Mouse (Mus musculus) forebrain, embryonic 10.5 days (tissue): ENCODE data around the gene Cntn5. TPM values are rescaled to one million over a fixed set of nuclear protein-coding genes. Genes with fewer than 3 reads are reported as not detected.
A peak's percentile ranks its signal among the peaks of the same experiment; 100 is the strongest.

Experiments used
- DNase-seq: peaks from one replicate; pipeline ENCODE4 v3.0.0-alpha.2; 2017; ENCODE audit warnings: low spot score; ENCODE audit errors: extremely low spot score
- H3K27ac ChIP-seq: fragments of 300-500 bp; sonication (generic); 2 replicates; pipeline ENCODE4 v1.5.1; 2016; ENCODE audit warnings: mild to moderate bottlenecking
- H3K27me3 ChIP-seq: fragments of 300-500 bp; sonication (generic); 2 replicates; pipeline ENCODE4 v1.6.1; 2016; ENCODE audit warnings: mild to moderate bottlenecking; ENCODE audit not compliant: poor library complexity, severe bottlenecking
- H3K36me3 ChIP-seq: fragments of 300-500 bp; sonication (generic); replicated peaks from 2 replicates; pipeline ENCODE4 v1.6.1; 2016; ENCODE audit warnings: mild to moderate bottlenecking, moderate library complexity
- H3K4me1 ChIP-seq: fragments of 300-500 bp; sonication (generic); 2 replicates; pipeline ENCODE4 v1.6.1; 2016
- H3K4me3 ChIP-seq: fragments of 300-500 bp; sonication (generic); 2 replicates; pipeline ENCODE4 v1.5.1; 2016; ENCODE audit warnings: mild to moderate bottlenecking, moderate library complexity
- H3K9me3 ChIP-seq: fragments of 300-500 bp; sonication (generic); 2 replicates; pipeline ENCODE4 v1.6.1; 2016; ENCODE audit warnings: mild to moderate bottlenecking, moderate library complexity
- WGBS: fragments of 180-500 bp; shearing (Covaris S2); methylation state at CpG from one replicate; pipeline ENCODE4 v1.1.7; 2016; 5-methylcytosine and 5-hydroxymethylcytosine counted together
- polyA plus RNA-seq: library from polyadenylated mRNA; unstranded; fragments of >200 nt; fragmentation: Nextera tagmentation; extraction: Ambion mirVana; gene quantifications from 2 replicates; pipeline ENCODE4 v1.2.1, GENCODE M21; 2016

Gene Cntn5
- polyA plus RNA-seq, 1 experiment from 2014 or later, result 0.89 TPM

GRCm38 (mm10) chr9:10521054-10521453 is 383.5 kb downstream of the Cntn5 start:
- H3K4me3 ChIP-seq, result no peak overlapping the region
- no peaks in the 10 kb centered on the region for H3K27me3 ChIP-seq
- no peaks in the 10 kb centered on the region for H3K36me3 ChIP-seq
- H3K27ac ChIP-seq, result no peak overlapping the region
- DNase-seq, result no peak
- WGBS, result 98% methylated on average over 1 of the region's 1 CpGs
- H3K4me1 ChIP-seq, result peaks cover 7% of the 10 kb centered on the region
- H3K9me3 ChIP-seq, result no peaks in the 10 kb centered on the region

- Histone ChIP-seq H3K27me3 (no peaks in the 10 kb centered on the region), H3K27ac (no peak overlapping the region), H3K4me3 (no peak overlapping the region), H3K9me3 (no peaks in the 10 kb centered on the region), H3K36me3 (no peaks in the 10 kb centered on the region), H3K4me1 (no peaks in the 10 kb centered on the region)
- no peak for DNase-seq
Observed at GRCm38 (mm10) chr9:10492243-10492642, 412.3 kb downstream of the Cntn5 start.

GRCm38 (mm10) chr9:10471484-10472125 is 433.0 kb downstream of the Cntn5 start:
- H3K9me3 ChIP-seq, result no peaks in the 10 kb centered on the region
- WGBS, result 83% methylated on average over 4 of the region's 4 CpGs
- H3K27me3 ChIP-seq, result no peaks in the 10 kb centered on the region

GRCm38 (mm10) chr9:10464758-10465157 is 439.8 kb downstream of the Cntn5 start:
- H3K4me1 ChIP-seq, result no peaks in the 10 kb centered on the region
- no peak overlapping the region for H3K4me3 ChIP-seq
- H3K27ac ChIP-seq, result no peak overlapping the region
- H3K9me3 ChIP-seq, result no peaks in the 10 kb centered on the region
- H3K27me3 ChIP-seq, result no peaks in the 10 kb centered on the region
- no peaks in the 10 kb centered on the region for H3K36me3 ChIP-seq
- DNase-seq, result no peak

More at GRCm38 (mm10) chr9:10471484-10472125, 433.0 kb downstream of the Cntn5 start:
- no peak for DNase-seq
- H3K27ac ChIP-seq, result no peak overlapping the region
- no peaks in the 10 kb centered on the region for H3K36me3 ChIP-seq
- no peak overlapping the region for H3K4me3 ChIP-seq
- H3K4me1 ChIP-seq, result no peaks in the 10 kb centered on the region

GRCm38 (mm10) chr9:10457900-10458299 is 446.7 kb downstream of the Cntn5 start:
- Histone ChIP-seq H3K4me3 (no peak overlapping the region), H3K4me1 (peaks cover 4% of the 10 kb centered on the region), H3K9me3 (no peaks in the 10 kb centered on the region), H3K27ac (no peak overlapping the region), H3K36me3 (no peaks in the 10 kb centered on the region), H3K27me3 (no peaks in the 10 kb centered on the region)
- WGBS, result 68% methylated on average over 3 of the region's 3 CpGs
- DNase-seq, result no peak

GRCm38 (mm10) chr9:10448987-10449563 is 455.5 kb downstream of the Cntn5 start:
- DNase-seq, result peak; percentile 17
- H3K27ac ChIP-seq, result peak overlapping the region; percentile 32; the same call in 1 of the 2 replicates
- no peaks in the 10 kb centered on the region for H3K9me3 ChIP-seq
- peaks cover 37% of the 10 kb centered on the region for H3K4me1 ChIP-seq
- WGBS, result 33% methylated on average over 3 of the region's 3 CpGs
- no peaks in the 10 kb centered on the region for H3K36me3 ChIP-seq
- H3K4me3 ChIP-seq, result no peak overlapping the region
- H3K27me3 ChIP-seq, result no peaks in the 10 kb centered on the region

GRCm38 (mm10) chr9:10447220-10447837 is 457.2 kb downstream of the Cntn5 start:
- Histone ChIP-seq H3K4me3 (no peak overlapping the region), H3K27me3 (no peaks in the 10 kb centered on the region), H3K27ac (peak overlapping the region; percentile 40; the same call in 1 of the 2 replicates), H3K9me3 (no peaks in the 10 kb centered on the region), H3K4me1 (peaks cover 37% of the 10 kb centered on the region), H3K36me3 (no peaks in the 10 kb centered on the region)
- DNase-seq, result no peak

GRCm38 (mm10) chr9:10412075-10412474 is 492.5 kb downstream of the Cntn5 start:
- no peaks in the 10 kb centered on the region for H3K27me3 ChIP-seq
- H3K27ac ChIP-seq, result no peak overlapping the region
- no peak for DNase-seq
- H3K36me3 ChIP-seq, result no peaks in the 10 kb centered on the region
- no peaks in the 10 kb centered on the region for H3K4me1 ChIP-seq
- H3K4me3 ChIP-seq, result no peak overlapping the region
- H3K9me3 ChIP-seq, result no peaks in the 10 kb centered on the region

- no peaks in the 10 kb centered on the region for H3K36me3 ChIP-seq
- H3K4me3 ChIP-seq, result no peak overlapping the region
- no peaks in the 10 kb centered on the region for H3K27me3 ChIP-seq
- no peaks in the 10 kb centered on the region for H3K4me1 ChIP-seq
- WGBS, result 87% methylated on average over 7 of the region's 7 CpGs
- H3K27ac ChIP-seq, result no peak overlapping the region
- no peaks in the 10 kb centered on the region; the same call in 1 of the 2 replicates for H3K9me3 ChIP-seq
- DNase-seq, result no peak
Observed at GRCm38 (mm10) chr9:10400099-10400498, 504.5 kb downstream of the Cntn5 start.

- Histone ChIP-seq H3K27ac (no peak overlapping the region), H3K4me3 (no peak overlapping the region)
- WGBS, result 93% methylated on average over 2 of the region's 2 CpGs
Observed at GRCm38 (mm10) chr9:10389863-10390262, 514.7 kb downstream of the Cntn5 start.

GRCm38 (mm10) chr9:10384455-10384854 is 520.1 kb downstream of the Cntn5 start:
- no peak for DNase-seq
- H3K27ac ChIP-seq, result no peak overlapping the region
- WGBS, result 71% methylated on average over 1 of the region's 1 CpGs
- no peaks in the 10 kb centered on the region for H3K36me3 ChIP-seq
- no peak overlapping the region for H3K4me3 ChIP-seq
- H3K9me3 ChIP-seq, result no peaks in the 10 kb centered on the region
- no peaks in the 10 kb centered on the region for H3K4me1 ChIP-seq
- no peaks in the 10 kb centered on the region for H3K27me3 ChIP-seq

More at GRCm38 (mm10) chr9:10389863-10390262, 514.7 kb downstream of the Cntn5 start:
- DNase-seq, result no peak
- Histone ChIP-seq H3K27me3 (no peaks in the 10 kb centered on the region), H3K4me1 (no peaks in the 10 kb centered on the region), H3K9me3 (no peaks in the 10 kb centered on the region), H3K36me3 (no peaks in the 10 kb centered on the region)

GRCm38 (mm10) chr9:10383140-10383539 is 521.4 kb downstream of the Cntn5 start:
- Histone ChIP-seq H3K27ac (no peak overlapping the region), H3K27me3 (no peaks in the 10 kb centered on the region), H3K4me1 (no peaks in the 10 kb centered on the region), H3K9me3 (no peaks in the 10 kb centered on the region), H3K4me3 (no peak overlapping the region), H3K36me3 (no peaks in the 10 kb centered on the region)
- DNase-seq, result no peak

- Histone ChIP-seq H3K4me3 (no peak overlapping the region), H3K27me3 (no peaks in the 10 kb centered on the region), H3K4me1 (no peaks in the 10 kb centered on the region), H3K27ac (no peak overlapping the region), H3K36me3 (no peaks in the 10 kb centered on the region), H3K9me3 (no peaks in the 10 kb centered on the region)
- WGBS, result 97% methylated on average over 4 of the region's 4 CpGs
- no peak for DNase-seq
Observed at GRCm38 (mm10) chr9:10381701-10382100, 522.9 kb downstream of the Cntn5 start.
